Mouse (Mus musculus) left cerebral cortex, adult 11 months (tissue): ENCODE data around the gene C1qtnf3.
A peak's percentile ranks its signal among the peaks of the same experiment; 100 is the strongest.
"Not testable (repeated sequence)": the region's sequence is repeated elsewhere in the genome, so short reads cannot be mapped to it uniquely, and the experiment has no call there.

ENCODE experiments used
- DNase-seq: peaks from one replicate; pipeline ENCODE4 v3.0.0; 2022; ENCODE audit warnings: low spot score

The C1qtnf3 gene

GRCm38 (mm10) chr15:10959277-10960026, 7.3 kb downstream of the C1qtnf3 start:
- no peak for DNase-seq

DNA sequence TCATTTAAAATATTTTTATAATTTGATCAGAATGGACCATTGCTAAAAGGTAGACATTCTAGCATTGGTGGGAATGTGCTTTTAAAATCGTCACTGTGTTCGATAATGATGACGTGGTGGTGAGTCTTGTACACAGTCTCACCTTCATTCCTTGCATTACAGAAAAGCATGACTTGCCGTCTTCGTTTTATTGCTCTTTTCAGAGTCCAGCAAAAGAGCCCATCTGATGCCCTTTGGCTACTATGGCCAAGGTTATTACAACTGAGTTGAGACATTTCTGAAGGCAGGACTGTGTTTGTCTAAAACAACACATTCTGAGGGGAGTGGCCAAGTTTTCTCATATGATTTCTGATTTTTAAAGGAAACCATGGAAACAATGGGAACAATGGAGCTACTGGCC, 8.1 kb downstream of the C1qtnf3 start:
- no peak for DNase-seq

DNA sequence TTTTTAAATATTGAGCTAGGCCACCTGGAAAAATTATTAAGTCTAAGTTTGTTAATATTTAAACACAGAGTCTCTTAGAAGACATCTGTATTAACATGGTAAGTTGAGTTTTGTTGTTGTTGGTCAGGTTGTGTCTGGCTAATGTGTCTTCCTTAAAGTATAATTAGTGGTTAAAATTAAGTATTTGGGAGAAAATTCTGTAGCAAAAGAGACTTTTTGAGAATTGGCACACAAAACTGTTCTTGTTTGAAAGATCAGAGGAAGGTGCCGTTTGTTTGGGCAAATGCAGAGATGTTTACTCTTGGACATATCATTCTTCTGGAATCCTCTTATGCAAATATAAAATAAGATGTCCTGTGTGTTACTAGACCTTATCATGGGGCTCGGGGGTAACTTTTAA, 10.5 kb downstream of the C1qtnf3 start:
- no peak for DNase-seq

GRCm38 (mm10) chr15:10969439-10969838, 17.3 kb downstream of the C1qtnf3 start:
- no peak for DNase-seq

GRCm38 (mm10) chr15:10970777-10971176, 18.6 kb downstream of the C1qtnf3 start:
- no peak for DNase-seq

DNA sequence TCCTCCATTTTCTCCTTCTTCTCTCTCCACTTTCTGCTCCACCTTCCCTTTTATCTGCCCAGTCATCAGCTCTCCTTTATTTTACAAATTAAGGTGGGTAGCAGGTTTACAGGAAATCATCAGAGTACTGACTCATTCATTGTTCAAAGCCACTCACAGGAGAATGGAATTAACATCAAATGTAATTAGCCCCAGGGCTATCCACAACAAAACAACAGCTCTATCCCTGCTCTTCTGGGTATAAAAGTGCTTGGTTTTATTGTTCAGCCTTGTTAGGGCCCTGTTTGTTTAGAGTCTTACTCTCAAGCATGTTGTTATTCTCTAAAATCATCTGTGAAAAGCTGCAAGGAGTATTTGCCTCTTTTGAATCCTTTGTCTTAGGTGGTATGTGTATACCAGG, 25.0 kb downstream of the C1qtnf3 start:
- DNase-seq = no peak

- no peak for DNase-seq
Measured at GRCm38 (mm10) chr15:10980712-10981111, 28.6 kb downstream of the C1qtnf3 start.

- peak; percentile 87 for DNase-seq
Measured at GRCm38 (mm10) chr15:10981377-10982063, 29.4 kb downstream of the C1qtnf3 start, which contains the start of gene Amacr. Amacr (plus strand) TSS chr15:10981756.

DNA sequence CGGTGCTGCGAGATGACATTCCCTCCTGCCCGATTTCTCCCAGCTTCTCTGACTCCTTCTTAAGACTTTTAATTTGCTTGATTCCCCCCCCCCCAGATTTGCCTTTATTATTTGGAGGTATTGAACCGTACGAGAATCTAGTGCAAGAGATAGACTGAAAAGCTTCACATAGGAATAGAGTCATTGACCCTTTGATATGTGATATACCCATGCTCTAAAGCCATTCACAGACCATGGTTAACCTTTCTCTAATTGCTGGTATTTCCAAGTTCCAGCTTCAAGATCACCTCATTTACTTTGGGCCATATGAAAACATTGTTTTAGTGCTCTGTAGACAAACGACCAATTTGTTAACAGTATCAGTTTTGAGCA, 29.9 kb downstream of the C1qtnf3 start:
- DNase-seq = no peak

- no peak for DNase-seq
Measured at GRCm38 (mm10) chr15:10985756-10986155, 33.6 kb downstream of the C1qtnf3 start.

DNA sequence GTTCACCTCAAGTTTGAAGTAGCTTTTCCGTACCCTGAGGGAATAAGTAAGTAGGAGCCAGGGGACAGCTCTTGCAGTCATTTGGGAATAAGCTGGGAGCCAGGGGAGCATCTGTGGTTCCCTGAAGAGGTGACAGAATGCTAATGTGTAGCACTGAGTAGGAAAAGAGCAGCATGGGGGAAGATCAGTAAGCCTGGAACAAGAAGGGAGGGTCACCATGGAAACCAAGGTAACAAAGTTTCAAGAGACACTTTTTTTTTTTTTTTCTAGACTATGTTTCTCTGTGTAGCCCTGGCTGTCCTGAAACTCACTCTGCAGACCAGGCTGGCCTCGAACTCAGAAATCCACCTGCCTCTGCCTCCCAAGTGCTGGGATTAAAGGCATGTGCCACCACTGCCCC, 34.3 kb downstream of the C1qtnf3 start:
- DNase-seq = not testable (repeated sequence)

DNA sequence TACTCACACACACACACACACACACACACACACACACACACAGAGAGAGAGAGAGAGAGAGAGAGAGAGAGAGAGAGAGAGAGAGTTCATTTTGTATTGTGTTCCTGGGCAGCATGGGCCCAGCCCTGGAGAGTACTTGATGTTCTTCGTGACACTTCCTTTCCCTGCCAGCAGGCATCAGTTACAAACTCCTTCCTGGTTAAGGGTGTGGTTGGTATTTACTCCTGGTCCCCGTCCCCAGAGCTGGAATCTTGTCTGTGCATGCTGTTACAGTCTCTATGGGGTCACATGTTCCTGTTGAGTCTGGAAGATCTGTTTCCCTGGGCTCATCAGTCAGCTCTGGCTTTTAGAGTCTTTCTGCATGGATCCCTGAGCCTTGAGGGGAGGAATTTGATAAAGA, 38.3 kb downstream of the C1qtnf3 start:
- DNase-seq = no peak

DNA sequence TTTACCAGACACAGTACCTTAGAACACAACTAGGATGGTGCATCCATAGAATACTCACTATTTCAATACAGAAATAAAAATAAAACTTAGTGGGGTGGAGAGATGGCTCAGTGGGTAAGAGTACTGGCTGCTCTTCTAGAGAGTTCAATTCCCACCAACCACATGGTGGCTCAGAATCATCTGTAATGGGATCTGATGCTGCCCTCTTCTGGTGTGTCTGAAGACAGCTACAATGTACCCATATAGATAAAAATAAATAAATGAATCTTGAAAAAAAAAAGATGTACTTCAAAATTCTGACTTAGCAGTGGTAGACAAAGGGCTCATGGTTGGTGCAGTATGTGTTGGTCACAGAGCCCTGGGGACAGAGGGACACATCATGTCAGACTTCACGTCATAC, 39.4 kb downstream of the C1qtnf3 start:
- no peak for DNase-seq

DNA sequence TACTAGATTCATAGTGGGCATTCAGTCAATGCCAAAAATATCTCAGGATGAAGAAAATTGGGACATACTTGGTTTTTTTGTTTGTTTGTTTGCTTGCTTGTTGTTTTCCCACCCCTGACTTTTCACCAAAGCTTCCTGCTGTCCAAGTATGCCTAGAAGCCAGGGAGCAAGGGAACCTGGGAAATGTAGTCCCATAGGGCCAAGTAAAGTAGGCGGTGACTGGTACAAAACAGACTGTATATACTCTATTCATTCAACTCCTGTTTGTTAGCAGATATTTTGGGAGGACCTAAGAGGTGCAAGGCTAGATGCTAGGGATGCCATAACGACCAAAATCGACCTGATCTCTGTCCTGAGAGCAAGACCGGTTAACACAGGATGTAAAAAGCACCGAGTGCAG, 47.7 kb downstream of the C1qtnf3 start:
- no peak for DNase-seq

GRCm38 (mm10) chr15:11000421-11000820, 48.3 kb downstream of the C1qtnf3 start, which contains the start of gene Slc45a2:
Slc45a2 (plus strand) TSS chr15:11000721.
- DNase-seq = no peak

GRCm38 (mm10) chr15:11003791-11004190, 51.7 kb downstream of the C1qtnf3 start:
- DNase-seq = no peak

GRCm38 (mm10) chr15:11004646-11005045, 52.5 kb downstream of the C1qtnf3 start:
- DNase-seq = no peak

DNA sequence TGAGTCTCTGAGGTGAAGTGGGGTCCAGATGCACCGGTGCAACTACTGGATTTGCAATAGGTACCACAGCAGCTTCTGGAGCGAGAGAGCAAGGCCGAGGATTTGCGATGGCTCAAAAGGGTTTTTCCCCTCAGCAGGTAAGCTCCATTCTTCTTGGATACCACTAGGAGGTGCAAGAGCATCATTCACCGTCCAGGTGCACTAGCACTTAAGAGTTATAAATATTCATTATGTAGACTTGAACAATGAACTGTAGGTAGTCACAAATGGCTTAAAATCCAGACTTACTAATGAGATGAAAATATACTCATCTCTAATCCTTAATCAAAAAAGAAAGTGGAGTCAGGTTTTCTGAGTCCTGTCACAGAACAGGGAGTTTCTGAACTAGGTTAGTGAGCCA, 56.6 kb downstream of the C1qtnf3 start:
- DNase-seq = no peak

GRCm38 (mm10) chr15:11010976-11011548, 58.9 kb downstream of the C1qtnf3 start:
- DNase-seq = no peak

GRCm38 (mm10) chr15:11014931-11015330, 62.8 kb downstream of the C1qtnf3 start:
- DNase-seq = no peak

DNA sequence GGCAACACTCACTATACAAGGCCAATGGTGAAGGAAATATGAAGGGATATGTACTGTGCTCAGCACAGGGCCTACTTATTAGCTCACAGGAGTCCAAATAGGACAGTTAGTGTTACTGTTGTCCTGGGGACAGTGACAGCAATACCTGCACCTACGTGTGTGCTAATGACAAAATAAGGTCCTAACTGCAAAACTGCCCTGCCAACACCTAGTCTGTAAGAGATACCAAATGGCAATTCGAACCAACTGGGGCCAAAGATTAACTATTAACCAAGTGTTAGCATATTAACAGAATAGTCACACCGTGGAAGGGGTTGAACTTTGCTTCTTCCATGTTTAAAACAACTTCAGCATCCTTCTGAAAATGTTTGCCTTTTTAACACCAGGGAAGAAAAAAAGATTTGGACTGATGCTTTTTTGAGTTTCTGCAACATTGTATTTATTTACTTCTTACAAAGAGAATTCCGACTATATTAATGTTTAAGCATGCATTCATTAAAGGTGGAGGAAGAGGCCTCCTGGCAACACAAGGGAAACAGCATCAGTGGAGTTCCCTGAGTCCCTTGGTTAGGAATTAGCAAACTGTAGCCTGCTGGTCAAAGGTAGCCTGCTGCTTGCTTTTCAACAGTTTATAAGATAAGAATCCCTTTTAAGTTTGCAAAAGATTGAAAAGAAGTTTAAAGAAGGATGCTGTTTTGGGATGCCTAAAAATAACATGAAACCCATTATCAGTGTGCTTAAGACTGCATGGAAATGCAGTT, 74.8 kb downstream of the C1qtnf3 start:
- DNase-seq = no peak
